Mouse (Mus musculus) C2C12 (cell line): ENCODE measurements around the gene Rps3.

Experiments
- CEBPB ChIP-seq: IDR thresholded peaks from one replicate; pipeline ENCODE4 v1.6.1; 2011; ENCODE audit warnings: low read depth, mild to moderate bottlenecking, control low read depth, moderate library complexity
- CTCF ChIP-seq: IDR thresholded peaks from one replicate; pipeline ENCODE4 v1.5.1; 2011; ENCODE audit not compliant: control insufficient read depth, insufficient read depth, insufficient read length
- MYOG ChIP-seq: IDR thresholded peaks from one replicate; pipeline ENCODE4 v1.6.1; 2011; ENCODE audit not compliant: control insufficient read depth, insufficient read length; ENCODE audit errors: extremely low read depth
- USF1 ChIP-seq: IDR thresholded peaks from one replicate; pipeline ENCODE4 v1.6.1; 2011; ENCODE audit warnings: low read depth, mild to moderate bottlenecking, control low read depth, moderate library complexity

DNA sequence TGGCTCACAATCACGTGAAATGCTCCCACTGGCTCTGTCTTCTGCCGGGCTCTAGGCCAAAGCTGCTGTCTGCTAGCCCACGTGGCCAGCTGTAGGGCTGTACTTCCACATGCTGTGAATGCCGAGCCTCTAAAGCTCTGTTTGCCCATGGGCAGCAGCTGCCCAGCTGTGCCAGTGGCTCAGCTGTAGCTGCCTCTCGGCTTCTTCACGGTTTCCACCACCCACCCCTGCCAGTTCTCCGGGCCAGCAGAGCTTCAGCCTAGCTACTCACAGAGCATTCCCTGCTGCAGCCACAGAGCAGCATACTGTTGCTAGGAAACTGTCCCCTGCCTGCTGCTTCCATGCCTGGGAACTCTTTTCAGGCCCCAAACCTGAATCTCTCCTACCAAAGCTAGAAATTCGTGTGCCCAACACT, 26.6 kb upstream of the Rps3 start:
- TF ChIP-seq CTCF (no peak), MYOG (no peak), CEBPB (no peak), USF1 (no peak)
